Mouse (Mus musculus) frontal cortex, postnatal 25 days (tissue): ENCODE data around the gene Dpm1.

Source experiments
- DNase-seq, 2 experiments: peaks; one replicate each; pipeline ENCODE4 v3.0.0; 2022; ENCODE audit warnings: low spot score in 2 of 2

Dpm1 gene

GRCm38 (mm10) chr2:168166750-168167460, 63.5 kb downstream of the Dpm1 start:
- DNase-seq: no peak

- no peak for DNase-seq
Measured at GRCm38 (mm10) chr2:168161978-168162377, 68.4 kb downstream of the Dpm1 start.

GRCm38 (mm10) chr2:168161514-168161971, 68.8 kb downstream of the Dpm1 start:
- no peak for DNase-seq

GRCm38 (mm10) chr2:168160370-168160930, 69.9 kb downstream of the Dpm1 start:
- no peak for DNase-seq
